Mouse (Mus musculus) G1E (cell line): ENCODE data around the gene Map4k5. TPM values are rescaled to one million over a fixed set of nuclear protein-coding genes. Genes with fewer than 3 reads are reported as not detected.

ENCODE experiments used
- ATAC-seq: 2 replicates; pipeline ENCODE4 v1.8.0; 2016; ENCODE audit warnings: mild to moderate bottlenecking; ENCODE audit not compliant: insufficient number of reproducible peaks, poor library complexity, low FRiP score, severe bottlenecking; ENCODE audit errors: extremely low read depth
- DNase-seq: peaks from one replicate; pipeline ENCODE4 v3.0.0; 2012; ENCODE audit warnings: low spot score
- H3K27me3 ChIP-seq: 2 replicates; pipeline ENCODE4 v1.6.1; 2012; ENCODE audit warnings: mild to moderate bottlenecking, low read length, inconsistent platforms; ENCODE audit not compliant: insufficient read depth
- H3K36me3 ChIP-seq: replicated peaks from 2 replicates; pipeline ENCODE3; 2012; ENCODE audit warnings: mild to moderate bottlenecking, inconsistent platforms
- H3K4me1 ChIP-seq: 2 replicates; pipeline ENCODE4 v1.6.1; 2012; ENCODE audit warnings: low read depth, low read length, inconsistent platforms, mixed read lengths; ENCODE audit not compliant: insufficient read depth
- H3K4me3 ChIP-seq: 2 replicates; pipeline ENCODE4 v1.5.1; 2012; ENCODE audit warnings: low read depth, mild to moderate bottlenecking, inconsistent platforms, low read length, moderate library complexity, mixed read lengths
- H3K9me3 ChIP-seq: replicated peaks from 2 replicates; pipeline ENCODE4 v1.6.1; 2012; ENCODE audit warnings: inconsistent platforms
- CTCF ChIP-seq: IDR thresholded peaks from 2 replicates; pipeline ENCODE4 v1.5.1; 2012; ENCODE audit warnings: low read depth, low read length, inconsistent platforms, mixed read lengths
- GATA1 ChIP-seq: IDR thresholded peaks from 2 replicates; pipeline ENCODE4 v1.6.1; 2012; ENCODE audit warnings: borderline replicate concordance, low read length, inconsistent platforms, mixed read lengths
- GATA2 ChIP-seq: IDR thresholded peaks from 2 replicates; pipeline ENCODE4 v1.6.1; 2012; ENCODE audit warnings: low read depth, low read length, inconsistent platforms, borderline replicate concordance
- POLR2AphosphoS5 ChIP-seq: IDR thresholded peaks from 2 replicates; pipeline ENCODE4 v1.6.1; 2012; ENCODE audit warnings: low read depth, low read length, inconsistent platforms; ENCODE audit not compliant: insufficient replicate concordance
- TAL1 ChIP-seq: conservative IDR thresholded peaks from 2 replicates; pipeline ENCODE4 v1.6.1; 2012; ENCODE audit warnings: low read depth, low read length, inconsistent platforms, mixed read lengths
- polyA plus RNA-seq: library from polyadenylated mRNA; stranded (reverse); fragments of >175 nt; gene quantifications from 2 replicates; pipeline ENCODE4 v1.2.3, GENCODE M21; 2012
- total RNA-seq, 2 experiments: library from RNA; stranded (forward) in 1 of 2; stranded (reverse) in 1 of 2; fragments of 200-1000 nt in 1 of 2; fragments of >200 nt in 1 of 2; fragmentation: Nextera tagmentation in 1 of 2; gene quantifications; 2 replicates each; pipeline ENCODE4 v1.2.3; 2014 to 2017

Map4k5 gene
- total and polyA plus RNA-seq, 3 experiments, result 5.5 to 36.4 (median 33.9) TPM

DNA sequence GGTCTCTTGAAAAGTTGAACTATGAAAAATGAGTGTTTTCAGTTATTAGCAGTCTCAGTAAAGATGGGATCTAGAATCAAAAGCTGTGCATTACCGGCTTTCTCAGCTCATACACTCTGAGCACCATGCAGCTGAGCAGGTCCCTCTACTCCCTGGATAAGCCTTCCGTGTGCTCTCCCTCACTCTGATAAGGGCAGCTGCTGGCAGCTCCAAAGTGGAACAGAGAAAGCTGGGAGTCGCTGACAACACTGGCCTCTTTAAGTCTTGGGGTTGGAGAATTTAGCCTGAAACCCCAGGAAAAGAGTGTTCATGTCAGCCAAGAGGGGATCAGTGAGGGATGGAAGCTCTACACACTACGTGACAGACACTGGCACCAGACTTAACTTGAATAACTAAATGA, 34.2 kb downstream of the Map4k5 start:
- Histone ChIP-seq H3K4me3 (no peak overlapping the region), H3K9me3 (no peaks in the 10 kb centered on the region), H3K4me1 (peaks cover 39% of the 10 kb centered on the region), H3K27me3 (no peaks in the 10 kb centered on the region), H3K36me3 (peaks cover 18% of the 10 kb centered on the region)
- TF ChIP-seq GATA1 (no peak), CTCF (no peak), POLR2AphosphoS5 (no peak), GATA2 (no peak), TAL1 (no peak)
- no peak for DNase-seq
- ATAC-seq, result no peak

DNA sequence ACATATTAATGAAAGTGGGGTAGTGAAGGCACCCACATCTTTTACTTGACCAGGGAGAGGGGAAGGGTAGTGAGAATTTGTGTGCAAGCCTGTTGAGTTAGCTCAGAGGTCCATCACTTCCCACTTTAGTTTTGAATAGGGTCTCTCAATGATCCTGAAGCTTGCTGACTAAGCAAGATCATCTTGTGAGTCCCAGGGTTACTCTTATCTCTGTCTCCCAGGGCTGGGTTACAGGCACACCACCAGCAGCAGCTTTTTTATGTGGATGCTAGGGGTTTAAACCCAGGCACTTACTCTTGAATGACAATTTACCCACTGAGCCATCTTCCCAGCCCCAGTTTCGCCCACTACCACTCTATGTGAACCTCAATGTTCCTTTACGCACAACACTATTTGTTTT, 35.4 kb downstream of the Map4k5 start:
- DNase-seq (peak; percentile 78), ATAC-seq (peak; percentile 82)
- TF ChIP-seq GATA2 (no peak), GATA1 (no peak), POLR2AphosphoS5 (no peak), TAL1 (peak; percentile 66)
- peaks cover 36% of the 10 kb centered on the region for H3K4me1 ChIP-seq
- no peak overlapping the region for H3K4me3 ChIP-seq
- H3K27me3 ChIP-seq, result no peaks in the 10 kb centered on the region
- peaks cover 24% of the 10 kb centered on the region for H3K36me3 ChIP-seq
- no peaks in the 10 kb centered on the region for H3K9me3 ChIP-seq

DNA sequence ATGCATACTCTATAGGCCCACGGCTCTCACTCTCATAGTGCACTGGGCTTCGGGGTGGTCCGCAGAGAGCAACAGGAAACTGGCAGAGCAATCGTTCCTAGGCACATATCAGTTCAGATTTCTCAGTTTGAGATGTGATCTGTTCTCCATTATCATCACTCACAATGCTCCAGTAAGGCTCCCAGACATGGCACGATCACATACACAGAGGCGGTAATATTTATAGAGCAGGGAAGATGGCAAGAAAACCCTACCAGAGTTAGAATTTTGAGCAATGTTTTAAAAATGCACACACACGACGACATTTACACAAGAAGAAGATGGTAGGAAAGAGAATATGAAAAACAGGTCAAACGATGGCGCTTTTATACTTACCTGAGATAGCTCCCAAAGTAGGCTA, 36.6 kb downstream of the Map4k5 start:
- TF ChIP-seq GATA1 (no peak), POLR2AphosphoS5 (no peak)
- ATAC-seq, result no peak
- H3K4me3 ChIP-seq, result no peak overlapping the region
- H3K9me3 ChIP-seq, result no peaks in the 10 kb centered on the region
- no peaks in the 10 kb centered on the region for H3K27me3 ChIP-seq
- DNase-seq, result no peak
- H3K4me1 ChIP-seq, result peaks cover 33% of the 10 kb centered on the region
- H3K36me3 ChIP-seq, result peaks cover 26% of the 10 kb centered on the region

DNA sequence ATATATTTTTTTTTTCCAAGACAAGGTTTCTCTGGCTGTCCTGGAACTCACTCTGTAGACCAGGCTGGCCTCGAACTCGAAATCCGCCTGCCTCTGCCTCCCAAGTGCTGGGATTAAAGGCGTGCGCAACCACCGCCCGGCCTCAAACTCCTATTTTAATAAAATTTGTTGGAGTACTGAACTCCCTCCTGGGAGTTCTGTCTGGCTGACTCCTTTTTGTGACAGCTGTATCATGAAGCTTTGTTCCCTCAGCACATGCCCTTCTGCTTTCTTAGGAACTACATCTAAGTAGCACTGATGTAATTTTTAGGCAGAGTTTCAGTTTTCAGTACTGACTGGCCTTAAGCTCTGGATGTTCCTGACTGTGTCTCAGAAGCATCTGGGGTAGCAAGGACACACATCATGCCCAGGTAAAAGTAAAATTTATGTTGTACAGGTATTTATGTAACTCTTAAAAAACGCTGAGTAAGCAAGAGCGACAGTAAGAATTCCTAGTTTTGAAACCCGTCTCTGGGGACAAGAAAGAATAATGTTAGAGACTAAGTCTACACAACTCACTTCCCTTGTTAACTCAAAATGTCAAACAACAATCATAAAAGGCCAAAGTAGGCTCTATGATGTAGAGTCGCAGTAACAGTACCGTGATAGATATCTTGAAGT, 37.2 kb downstream of the Map4k5 start:
- no peak for TF ChIP-seq GATA2
- TF ChIP-seq GATA1, result no peak
- TF ChIP-seq CTCF, result no peak
- no peak for TF ChIP-seq TAL1
- TF ChIP-seq POLR2AphosphoS5, result no peak
- no peak for DNase-seq
- Histone ChIP-seq H3K4me1 (peaks cover 33% of the 10 kb centered on the region), H3K9me3 (no peaks in the 10 kb centered on the region), H3K4me3 (no peak overlapping the region), H3K36me3 (peaks cover 26% of the 10 kb centered on the region), H3K27me3 (no peaks in the 10 kb centered on the region)
- no peak for ATAC-seq

DNA sequence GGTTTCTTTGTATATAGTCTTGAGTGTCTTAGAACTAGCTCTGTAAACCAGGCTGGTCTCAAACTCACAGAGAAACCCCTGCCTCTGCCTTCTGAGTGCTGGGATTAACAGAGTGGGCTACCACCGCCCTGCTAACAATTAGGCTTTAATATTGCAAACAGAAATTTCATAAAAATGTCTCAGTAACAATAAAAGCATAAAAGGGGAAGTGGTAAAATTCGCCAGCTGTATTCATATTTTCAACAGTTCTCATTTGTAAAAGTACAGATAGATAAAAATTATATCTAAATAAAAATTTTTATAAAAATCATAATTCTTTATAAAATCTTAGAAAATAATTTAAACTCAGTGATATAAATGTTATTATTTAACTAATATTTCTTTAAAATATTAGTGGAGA, 39.1 kb downstream of the Map4k5 start:
- TF ChIP-seq GATA1, result no peak
- no peak for TF ChIP-seq CTCF
- no peak for TF ChIP-seq TAL1
- TF ChIP-seq POLR2AphosphoS5, result no peak
- no peak for TF ChIP-seq GATA2
- no peaks in the 10 kb centered on the region for H3K27me3 ChIP-seq
- H3K36me3 ChIP-seq, result peaks cover 34% of the 10 kb centered on the region
- ATAC-seq, result no peak
- no peaks in the 10 kb centered on the region for H3K9me3 ChIP-seq
- H3K4me1 ChIP-seq, result peaks cover 36% of the 10 kb centered on the region
- no peak for DNase-seq
- H3K4me3 ChIP-seq, result no peak overlapping the region

DNA sequence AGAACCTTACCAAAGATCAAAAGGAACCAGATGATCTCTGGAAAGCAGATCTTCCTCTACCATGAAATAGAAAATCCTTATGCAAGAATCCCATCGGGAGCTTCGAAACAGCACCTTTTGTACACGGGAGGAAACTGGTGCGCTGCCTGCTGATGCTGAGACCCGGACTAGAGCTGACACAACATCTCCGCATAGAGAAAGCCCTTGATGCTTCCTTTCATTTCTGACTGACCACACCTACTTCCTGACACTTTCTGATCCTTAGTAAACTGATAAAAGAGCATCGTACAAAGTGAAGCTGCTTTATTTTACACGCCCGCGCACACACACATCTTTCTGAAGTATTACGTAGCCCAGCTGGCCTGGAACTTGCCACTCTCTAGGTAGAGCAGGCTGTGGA, 39.6 kb downstream of the Map4k5 start:
- no peak overlapping the region for H3K4me3 ChIP-seq
- no peaks in the 10 kb centered on the region for H3K9me3 ChIP-seq
- peaks cover 36% of the 10 kb centered on the region for H3K36me3 ChIP-seq
- ATAC-seq (no peak), DNase-seq (no peak)
- TF ChIP-seq GATA2 (no peak), GATA1 (no peak), TAL1 (no peak), CTCF (no peak)
- peaks cover 31% of the 10 kb centered on the region for H3K4me1 ChIP-seq
- no peaks in the 10 kb centered on the region for H3K27me3 ChIP-seq
